Mouse (Mus musculus) regulatory T cell (primary cell): ENCODE measurements around the gene Ciita.

ENCODE experiments used
- in situ Hi-C: fragments of 300-600 bp; cut with MboI, MseI; formaldehyde crosslinking; loops from one replicate; pipeline ENCODE4 v1.15.1; 2025; ENCODE audit warnings: high pct_unique_total_duplicates

Gene Ciita

DNA sequence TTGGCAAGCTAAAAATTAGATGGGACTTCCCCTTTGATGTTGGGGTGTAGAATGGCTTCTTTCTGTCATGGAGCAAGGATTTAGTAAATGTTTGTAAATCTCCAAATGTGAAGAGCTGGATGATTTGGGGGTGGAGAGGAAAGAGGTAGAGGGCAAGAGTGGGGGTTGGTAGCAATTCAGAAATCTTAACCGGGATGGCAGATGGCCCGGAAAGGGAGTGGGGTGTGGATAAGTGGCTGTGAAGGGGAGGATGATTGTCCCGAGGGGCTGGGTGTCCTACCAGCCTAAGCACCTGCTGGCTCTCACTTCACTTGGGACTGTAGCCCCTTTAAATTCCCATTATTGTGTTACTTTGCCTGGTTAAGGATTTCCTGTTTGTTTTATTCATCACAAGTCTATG is 67.0 kb downstream of the Ciita start:
- in situ Hi-C loops, result no loop called here

DNA sequence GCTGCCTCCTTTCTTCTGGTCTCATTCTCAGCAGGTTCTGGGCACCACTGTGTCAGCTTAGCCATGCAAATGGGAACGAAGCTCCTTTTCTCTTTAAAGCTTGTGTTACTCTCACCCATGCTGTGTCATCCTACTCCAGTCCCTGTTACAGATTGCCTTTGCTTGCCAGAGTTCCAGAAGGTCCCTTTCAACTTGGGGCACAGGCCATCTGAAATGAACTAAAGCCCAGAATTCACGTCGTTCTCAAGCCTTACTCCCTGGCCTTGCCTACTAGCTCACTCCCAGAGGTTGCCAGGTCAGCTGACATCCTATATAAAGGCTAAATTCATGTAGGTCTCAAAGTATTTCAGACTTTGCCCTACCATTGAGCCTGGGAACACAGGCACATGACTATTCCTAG is 69.1 kb downstream of the Ciita start:
- in situ Hi-C loops, result no loop called here

DNA sequence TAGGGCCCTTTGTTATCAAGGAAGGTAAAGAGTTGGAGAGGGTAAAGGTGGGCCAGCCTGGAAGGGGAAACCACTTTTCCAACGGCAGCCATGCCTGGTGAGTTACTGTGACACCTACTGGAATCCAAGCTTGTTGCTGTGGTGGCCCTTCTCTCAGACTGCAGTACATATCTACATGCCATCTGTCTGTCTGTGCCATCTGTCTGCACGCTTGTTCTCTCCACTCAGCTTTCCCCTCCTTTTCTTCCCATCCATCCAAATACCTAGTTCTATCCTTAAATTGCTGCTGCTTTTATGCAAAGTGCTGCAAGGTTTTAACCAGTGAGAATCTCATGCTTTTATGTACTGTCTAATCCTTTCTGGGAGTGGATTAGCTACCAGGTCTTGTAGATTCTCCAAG is 69.7 kb downstream of the Ciita start:
- in situ Hi-C loops, result no loop called here

DNA sequence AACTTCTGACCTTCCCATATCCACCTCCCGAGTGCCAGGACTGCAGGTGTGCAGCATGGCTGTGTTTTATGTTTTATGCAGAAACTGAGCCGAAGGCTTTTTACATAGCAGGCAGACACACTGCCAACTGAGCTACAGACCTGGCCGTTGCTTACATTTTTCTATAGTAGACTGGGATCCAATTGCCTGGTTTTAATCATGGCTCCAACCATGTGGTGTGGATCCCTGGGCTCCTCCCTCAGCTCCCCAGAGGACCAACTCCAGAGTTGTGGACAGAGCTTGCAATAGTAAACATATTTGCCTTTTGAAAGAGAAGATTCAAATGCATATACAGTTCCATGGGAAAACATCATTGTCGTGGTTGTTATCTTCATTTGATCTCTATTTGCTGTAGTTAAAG is 71.7 kb downstream of the Ciita start:
- in situ Hi-C loops, result no loop called here

DNA sequence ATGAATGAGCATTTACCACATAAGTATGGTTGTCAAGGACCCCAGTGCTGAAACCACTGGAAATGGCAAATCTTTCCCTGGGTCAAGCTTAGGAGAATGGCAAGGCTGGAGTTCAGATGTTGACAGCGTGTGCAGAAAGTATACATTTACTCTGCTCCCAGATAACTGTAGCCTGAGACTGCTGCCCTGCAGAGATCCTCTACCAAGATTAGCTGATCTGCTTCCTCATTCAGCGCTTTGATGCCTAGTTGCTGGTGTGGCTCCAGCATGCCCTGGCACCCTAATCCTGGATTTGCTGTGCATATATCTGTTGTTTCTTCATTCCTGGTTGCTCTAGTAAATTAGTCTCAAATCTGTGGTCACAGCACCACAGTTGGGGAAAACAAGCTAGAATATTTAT is 74.0 kb downstream of the Ciita start:
- in situ Hi-C loops, result no loop called here

DNA sequence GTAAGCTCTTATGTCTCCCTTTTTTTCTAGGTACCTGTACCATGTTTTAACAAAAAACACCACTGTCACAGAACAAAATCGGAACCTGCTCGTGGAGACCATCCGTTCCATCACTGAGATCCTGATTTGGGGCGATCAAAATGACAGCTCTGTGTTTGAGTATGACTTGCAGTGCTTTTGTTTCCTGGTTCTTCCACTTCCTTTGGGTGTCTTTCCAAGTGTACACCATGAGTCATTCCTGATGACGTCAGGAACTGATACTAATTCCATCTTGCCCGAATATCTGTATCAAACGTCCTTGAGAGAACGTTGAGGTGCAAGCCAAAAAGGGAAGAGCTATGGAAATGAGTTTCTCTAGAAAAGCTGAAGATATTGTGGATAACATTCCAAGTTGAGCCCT is 80.1 kb downstream of the Ciita start:
- in situ Hi-C loops, result no loop called here

DNA sequence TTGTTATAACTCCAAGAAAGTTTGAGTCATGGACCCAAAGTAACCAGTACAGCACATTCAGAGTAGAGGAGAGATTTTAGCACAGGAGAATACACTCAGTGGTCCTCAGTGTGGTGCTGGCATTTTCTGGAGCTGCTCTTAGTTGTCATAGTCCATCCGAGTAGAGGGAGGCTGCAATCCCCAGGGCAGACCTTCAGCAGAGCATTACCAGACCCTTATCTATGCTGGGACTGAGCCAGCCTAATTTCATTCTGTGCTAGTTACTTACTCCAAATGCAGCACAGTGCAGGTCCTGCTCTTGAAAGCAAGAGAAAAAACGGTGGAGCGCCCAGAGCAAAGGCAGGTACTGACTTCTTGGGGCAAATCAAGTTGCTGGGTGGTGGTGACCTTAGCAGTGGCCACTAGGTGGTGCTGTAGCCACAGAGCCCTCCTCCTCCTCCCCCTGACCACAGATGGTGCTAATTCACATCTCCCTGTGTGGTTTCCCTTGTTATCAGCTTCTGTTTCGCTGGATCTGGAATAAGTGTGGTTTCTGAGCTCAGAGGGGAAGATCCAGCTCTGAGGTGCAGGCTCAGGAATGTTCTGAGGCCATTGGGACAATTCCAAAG is 85.5 kb downstream of the Ciita start:
- in situ Hi-C loops, result loop anchor here (5.0 kb wide), 2 partner anchors 222 to 302 kb away; partner anchors contain the start of genes Socs1 and Tnp2

DNA sequence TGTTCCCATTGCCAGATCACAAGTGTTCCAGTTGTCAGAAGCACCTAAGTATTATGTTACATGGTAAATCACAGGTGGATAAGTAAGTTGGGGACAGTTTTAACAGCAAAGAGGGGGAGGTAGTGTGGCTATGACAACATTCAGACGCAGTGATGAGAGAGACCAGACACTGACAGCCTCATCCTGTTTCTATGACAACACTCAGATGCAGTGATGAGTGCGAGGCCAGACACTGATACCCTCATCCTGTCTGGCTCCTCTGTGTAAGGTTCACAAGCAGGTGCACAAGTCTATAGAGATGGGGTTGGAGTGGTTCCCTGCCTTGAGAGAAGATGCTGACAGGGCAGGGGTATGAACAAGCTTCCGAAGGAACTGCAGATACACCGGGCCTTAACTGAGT is 87.3 kb downstream of the Ciita start:
- in situ Hi-C loops, result loop anchor here (5.0 kb wide), 2 partner anchors 220 to 300 kb away; partner anchors contain the start of genes Socs1 and Tnp2

DNA sequence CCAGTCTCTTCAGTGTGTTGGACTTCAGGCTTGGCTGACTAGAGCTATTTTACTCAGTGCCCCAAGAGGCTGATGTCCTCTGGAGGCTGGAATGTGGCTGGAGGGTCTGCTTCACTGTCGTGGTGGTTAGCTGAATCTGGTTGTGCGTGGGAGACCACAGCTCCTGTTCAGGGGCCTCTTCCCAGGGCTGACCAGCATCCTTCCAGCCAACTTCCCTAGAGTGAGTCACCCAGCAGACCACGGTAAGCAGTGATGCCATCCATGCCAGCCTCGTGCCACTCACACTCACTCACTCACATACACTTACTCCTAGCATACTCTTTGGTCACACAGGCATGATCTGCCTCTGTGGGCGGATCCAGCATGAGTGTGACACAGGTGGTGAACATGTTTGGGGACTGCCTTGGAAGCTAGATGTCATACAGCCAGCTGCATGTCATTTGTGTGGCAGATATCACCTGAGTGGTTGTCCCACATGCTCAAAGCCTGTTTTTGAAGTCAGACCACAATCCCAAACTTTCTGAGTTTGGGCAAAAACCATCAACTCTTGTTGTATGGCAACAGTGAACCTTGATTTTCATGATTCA is 90.0 kb downstream of the Ciita start:
- in situ Hi-C loops, result loop anchor here (5.0 to 10.0 kb wide), 4 partner anchors 75 to 467 kb away; partner anchors contain the start of genes Socs1 and Tnp2

DNA sequence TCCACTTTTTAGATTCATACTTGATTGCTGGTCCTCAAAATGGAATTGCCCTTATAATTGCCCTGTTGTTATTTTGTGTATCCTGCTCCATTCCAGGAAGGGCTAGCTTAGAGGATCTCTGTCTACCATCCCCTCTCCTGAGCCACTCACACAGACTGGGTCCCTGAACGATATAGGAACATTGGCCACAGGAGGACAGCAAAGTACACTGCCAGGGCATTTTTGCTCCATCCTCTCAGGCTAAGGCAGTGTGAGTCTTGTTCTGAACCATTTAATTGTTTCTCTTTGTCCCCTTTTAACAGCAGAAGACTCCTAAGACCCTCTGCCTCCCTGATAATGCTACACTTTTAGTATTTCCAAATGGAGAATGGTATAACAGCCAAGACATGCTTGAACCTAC is 90.8 kb downstream of the Ciita start:
- in situ Hi-C loops, result loop anchor here (5.0 to 10.0 kb wide), 2 partner anchors 74 to 467 kb away; no protein-coding TSS in a partner anchor

DNA sequence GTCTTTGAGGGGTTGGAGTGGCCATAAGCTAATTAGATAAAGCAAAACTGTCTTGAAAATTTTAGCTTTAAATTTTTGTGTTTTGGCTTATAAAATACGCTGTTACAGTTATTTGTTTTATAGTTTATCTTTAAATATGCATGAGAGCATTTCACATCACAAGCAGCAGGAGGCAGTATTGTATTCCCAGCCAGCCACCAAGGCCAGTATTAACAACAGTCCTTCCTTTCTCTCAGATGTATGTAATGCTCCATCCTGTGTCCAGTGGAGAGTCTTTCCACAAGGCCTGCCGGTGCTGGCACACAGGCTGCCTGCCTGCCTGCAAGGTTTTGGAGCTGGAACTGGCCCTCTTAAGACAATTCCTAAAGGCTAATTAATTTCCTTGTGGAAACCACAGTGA is 92.0 kb downstream of the Ciita start:
- in situ Hi-C loops, result loop anchor here (5.0 to 10.0 kb wide), 2 partner anchors 73 to 465 kb away; no protein-coding TSS in a partner anchor

DNA sequence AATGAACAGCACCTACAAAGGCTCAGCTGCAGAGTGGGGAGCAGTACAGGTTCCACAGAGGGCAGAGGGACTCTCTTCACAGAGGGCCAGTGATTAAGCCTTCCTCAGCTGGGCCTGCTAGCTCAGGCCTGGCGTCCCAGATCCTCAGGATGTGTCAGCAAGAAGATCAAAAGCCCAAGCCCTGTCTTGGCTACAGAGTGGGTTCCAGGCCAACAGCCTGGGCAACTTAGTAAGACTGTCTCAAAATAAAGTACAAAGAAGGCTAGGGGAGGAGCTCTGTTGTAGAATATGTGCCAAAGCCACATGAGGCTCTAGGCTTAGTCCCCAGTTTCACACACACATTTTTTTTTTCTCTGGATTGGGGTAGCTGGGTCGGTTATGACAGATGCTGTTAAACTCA is 95.1 kb downstream of the Ciita start:
- in situ Hi-C loops, result loop anchor here (5.0 to 10.0 kb wide), 2 partner anchors 70 to 462 kb away; no protein-coding TSS in a partner anchor

DNA sequence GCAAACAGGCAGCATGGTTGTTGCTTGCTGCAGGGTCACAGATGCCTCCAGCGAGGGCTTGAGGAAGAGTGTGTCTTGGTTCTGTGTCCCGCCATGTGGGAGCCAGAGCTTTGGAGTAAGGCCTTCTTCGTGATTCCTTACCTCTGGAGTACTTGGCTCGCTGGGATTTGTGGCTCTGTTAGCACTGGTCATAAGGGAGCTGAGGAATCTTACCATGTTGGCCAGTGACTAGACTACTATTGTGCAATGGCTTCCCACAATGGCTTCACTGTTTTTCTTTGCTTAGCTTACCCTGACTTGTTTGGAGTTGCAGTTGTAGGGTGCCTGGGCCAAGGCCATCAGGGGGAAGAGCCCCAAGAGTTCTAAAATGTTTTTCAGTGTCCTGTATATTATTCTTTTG is 96.1 kb downstream of the Ciita start:
- in situ Hi-C loops, result loop anchor here (10.0 kb wide), 1 partner anchor 69 kb away; no protein-coding TSS in a partner anchor

DNA sequence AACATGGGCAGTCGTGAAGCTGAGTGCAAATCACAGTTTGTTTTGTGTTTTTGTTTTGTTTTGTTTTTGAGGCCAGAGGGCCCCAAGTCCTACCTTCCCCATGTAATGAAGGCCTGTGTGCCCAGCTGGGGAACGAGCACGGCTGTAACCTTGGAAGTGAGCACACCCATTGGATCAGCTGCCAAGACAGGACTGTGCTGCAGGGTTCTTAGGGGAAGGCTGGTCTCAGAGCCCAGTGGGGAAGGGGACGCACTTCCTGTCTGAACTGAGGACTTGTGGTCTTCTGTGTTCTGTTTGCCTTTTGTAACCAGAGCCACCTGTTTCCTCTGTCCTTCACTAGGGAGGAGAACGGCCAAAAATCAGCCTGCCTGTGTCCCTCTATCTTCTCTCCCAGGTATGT is 97.7 kb downstream of the Ciita start:
- in situ Hi-C loops, result loop anchor here (10.0 kb wide), 1 partner anchor 67 kb away; no protein-coding TSS in a partner anchor
